Mouse (Mus musculus) lung, postnatal 25 days (tissue): Measurements from ENCODE around the gene Gm20388.

Experiments
- DNase-seq: peaks from one replicate; pipeline ENCODE4 v3.0.0; 2022; ENCODE audit warnings: low spot score

Gm20388 gene

GRCm38 (mm10) chr8:122142428-122142827 is 2231.8 kb downstream of the Gm20388 start:
- DNase-seq: no peak

- no peak for DNase-seq
Observed at GRCm38 (mm10) chr8:122143231-122143630, 2232.6 kb downstream of the Gm20388 start.

GRCm38 (mm10) chr8:122144729-122145311 is 2234.2 kb downstream of the Gm20388 start:
- no peak for DNase-seq

- DNase-seq: no peak
Observed at GRCm38 (mm10) chr8:122149045-122149444, 2238.4 kb downstream of the Gm20388 start.

GRCm38 (mm10) chr8:122149606-122150005 is 2239.0 kb downstream of the Gm20388 start:
- no peak for DNase-seq

DNA sequence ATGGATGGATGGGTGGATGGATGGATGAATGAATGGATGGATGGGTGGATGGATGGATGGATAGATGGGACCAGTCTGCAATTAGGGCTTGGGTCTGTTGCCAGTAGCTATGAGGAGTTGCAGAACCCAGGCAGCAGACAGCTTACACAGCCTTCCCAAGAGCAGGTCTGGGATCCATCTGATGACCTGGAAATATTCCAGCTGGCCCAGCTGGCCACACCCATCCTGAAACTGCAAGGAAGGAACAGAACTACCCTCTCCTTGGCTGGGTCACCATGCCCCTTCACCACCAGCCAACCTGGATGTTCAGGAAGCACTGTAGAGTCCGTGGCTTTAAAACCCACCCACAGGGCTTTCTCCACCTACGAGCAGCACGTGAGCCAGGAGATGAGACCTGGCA is 2240.9 kb downstream of the Gm20388 start:
- DNase-seq: no peak

DNA sequence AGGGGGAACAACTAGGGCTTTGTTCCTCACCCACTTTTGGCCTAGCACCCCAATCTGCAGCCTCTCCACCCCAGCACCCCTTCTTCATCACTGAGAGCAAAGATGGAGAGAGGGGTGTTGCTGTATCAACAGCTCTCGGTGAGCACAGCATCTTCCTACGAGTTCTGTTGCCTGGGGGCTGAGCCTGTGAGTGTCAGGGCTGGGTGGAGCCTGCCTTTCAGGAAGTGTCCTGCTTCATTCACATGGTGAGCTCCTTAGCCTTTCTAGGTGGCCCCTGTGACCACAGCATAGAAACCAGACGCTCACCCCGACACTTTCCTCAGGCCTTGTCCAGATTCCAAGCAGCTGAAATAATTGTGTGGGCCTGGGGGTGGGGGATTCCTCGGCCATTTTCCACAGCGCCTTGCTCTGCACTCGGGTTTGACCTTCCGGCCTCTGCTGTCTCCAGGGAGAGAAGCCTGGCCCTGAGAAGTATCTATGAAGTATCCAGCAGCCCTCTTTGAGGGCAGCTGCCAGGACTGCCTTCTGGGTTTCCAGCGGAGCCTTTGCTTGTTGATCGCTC is 2244.5 kb downstream of the Gm20388 start:
- no peak for DNase-seq

DNA sequence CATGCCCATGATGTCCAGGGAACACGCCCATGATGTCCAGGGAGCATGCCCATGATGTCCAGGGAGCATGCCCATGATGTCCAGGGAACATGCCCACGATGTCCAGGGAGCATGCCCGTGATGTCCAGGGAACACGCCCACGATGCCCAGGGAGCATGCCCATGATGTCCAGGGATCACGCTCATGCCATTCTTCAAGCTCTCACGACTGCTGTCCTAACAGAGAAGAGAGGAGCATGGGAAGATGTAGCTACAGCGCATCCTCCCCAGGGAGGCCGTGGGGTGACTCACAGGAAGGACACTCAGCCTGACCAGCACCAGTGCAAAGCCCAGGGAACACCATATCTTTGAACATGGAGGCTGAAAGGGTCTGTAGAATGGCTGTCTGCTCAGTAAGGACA is 2245.3 kb downstream of the Gm20388 start:
- no peak for DNase-seq

GRCm38 (mm10) chr8:122157689-122158088 is 2247.0 kb downstream of the Gm20388 start:
- DNase-seq: no peak

GRCm38 (mm10) chr8:122160165-122160564 is 2249.5 kb downstream of the Gm20388 start:
- DNase-seq: no peak

- DNase-seq: peak; percentile 72
Observed at GRCm38 (mm10) chr8:122162992-122163391, 2252.4 kb downstream of the Gm20388 start.

DNA sequence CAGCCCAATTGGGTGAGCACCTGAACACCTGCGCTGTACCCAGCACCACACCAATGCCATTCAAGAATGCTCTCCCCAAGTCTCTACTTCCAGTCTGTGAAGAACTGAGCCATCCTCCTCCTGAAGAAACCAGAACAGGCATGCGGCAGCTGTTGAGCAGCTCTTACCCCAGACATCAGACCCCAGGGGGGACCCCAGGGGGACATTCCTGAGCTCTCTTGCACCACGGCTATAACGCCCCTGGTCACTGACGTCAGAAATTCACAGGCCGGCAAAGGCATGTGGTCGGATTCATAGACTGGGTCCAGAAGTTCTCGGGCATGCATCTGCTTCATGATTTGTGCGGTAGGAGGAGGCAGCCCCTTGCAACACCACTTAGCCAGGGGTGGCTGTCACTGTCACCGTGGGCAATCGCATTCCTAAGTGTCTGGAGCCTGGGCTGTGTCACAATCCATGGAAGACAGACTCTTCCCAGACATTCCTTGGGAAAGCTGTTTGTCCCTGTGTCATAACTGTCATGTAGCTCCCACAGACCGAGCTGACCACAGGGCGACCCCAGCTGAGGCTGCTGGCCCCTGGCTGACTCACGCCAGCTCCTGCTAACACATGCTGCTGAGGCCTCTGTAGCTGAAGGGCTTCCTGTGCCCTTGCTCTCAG is 2256.7 kb downstream of the Gm20388 start:
- DNase-seq: no peak

DNA sequence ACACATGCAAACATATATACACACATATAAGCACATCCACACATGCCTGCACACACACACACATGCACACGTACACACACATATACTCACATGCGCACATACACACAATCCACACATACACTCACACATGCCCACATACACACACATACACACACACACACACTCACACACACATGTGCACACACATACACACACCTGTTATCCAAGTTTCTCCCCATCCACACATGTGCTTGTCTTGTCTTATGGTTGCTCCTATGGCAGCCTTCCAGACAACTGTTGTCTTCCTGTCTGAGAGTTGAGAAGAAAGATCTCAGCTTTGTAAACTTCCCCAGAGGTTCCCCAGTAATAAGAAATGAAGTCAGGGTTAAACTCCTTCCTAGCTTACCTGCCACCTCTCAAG is 2258.8 kb downstream of the Gm20388 start:
- DNase-seq: no peak

GRCm38 (mm10) chr8:122171823-122172222 is 2261.2 kb downstream of the Gm20388 start:
- no peak for DNase-seq

DNA sequence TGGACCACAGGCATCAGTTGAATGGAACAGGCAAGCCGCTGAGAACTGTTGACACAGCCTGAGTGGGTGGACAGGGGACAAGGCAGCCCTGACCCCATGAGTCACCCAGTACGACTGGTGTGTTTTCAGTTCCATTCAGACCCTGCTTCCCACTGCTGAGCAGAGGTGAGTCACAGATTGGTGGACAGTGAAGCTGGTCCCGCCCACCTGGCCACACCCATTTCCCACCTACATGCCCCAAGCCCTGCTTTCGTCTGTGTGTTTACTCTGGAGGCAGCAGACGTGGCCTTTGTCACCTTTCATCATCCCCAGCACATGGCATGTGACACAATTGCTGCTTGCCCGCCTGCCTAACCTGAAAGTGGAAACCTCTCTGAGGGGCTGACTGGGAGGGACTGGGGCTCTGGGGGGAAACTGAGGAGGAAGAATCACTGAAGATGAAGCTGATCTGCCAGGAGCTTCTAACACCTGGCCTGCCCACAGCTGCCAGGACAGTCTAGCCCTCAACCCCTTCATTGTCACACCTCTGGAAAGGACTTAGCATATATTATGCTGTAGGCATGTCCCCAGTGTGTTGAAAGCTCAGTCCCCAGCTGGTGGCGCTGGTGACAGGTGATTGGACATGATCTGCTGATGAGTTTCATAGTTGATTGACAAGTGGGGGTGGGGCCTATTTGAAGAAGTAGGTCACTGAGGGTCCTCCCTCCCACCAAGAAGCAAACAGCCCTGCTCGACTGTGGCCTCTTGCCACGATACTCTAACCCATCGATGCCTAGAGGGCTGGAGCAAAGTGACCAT is 2263.7 kb downstream of the Gm20388 start:
- no peak for DNase-seq

DNA sequence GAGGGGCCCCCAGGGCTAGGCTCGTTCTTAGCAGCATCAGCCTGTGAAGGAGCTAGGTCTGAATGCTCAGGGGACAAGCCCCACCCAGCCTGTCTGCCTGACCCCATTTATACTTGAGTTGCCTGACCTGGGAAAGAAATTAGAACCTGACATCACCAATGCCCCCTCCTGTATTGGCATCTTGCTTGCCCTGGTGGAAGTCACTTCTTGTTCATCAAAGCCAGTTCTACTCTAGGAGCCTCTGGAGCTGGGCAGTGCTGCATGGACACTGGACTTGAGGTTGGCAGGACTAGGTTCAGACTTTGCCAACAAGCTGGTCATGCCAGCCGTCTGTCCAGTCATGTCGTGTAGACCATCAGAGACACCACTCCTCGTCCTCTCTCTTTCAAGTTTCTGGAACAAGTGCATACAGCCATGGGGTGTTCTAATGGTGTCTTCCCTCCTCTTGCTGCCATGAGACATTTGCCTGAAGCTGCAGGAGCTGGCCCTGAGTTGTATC is 2267.8 kb downstream of the Gm20388 start:
- DNase-seq: no peak

- no peak for DNase-seq
Observed at GRCm38 (mm10) chr8:122179354-122179753, 2268.7 kb downstream of the Gm20388 start.

DNA sequence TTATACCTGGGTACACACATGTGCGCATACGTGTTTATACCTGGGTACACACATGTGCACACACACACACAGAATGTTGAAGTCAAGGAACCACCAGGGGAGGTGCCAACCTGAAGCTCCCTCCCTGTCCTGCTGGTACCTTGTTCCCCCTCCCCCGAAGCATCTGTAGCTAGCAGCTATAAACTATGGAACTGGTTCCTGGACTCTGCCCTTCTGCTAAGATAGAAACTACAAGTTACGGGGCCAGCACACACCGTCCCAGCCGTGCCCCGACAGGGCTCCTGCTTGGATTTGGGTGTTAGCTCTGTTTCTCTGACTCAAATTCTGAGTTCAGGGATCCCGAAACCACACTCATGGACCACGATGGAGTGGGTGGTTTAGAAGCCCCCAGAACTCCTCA is 2269.5 kb downstream of the Gm20388 start:
- no peak for DNase-seq

GRCm38 (mm10) chr8:122181414-122181813 is 2270.8 kb downstream of the Gm20388 start:
- no peak for DNase-seq

DNA sequence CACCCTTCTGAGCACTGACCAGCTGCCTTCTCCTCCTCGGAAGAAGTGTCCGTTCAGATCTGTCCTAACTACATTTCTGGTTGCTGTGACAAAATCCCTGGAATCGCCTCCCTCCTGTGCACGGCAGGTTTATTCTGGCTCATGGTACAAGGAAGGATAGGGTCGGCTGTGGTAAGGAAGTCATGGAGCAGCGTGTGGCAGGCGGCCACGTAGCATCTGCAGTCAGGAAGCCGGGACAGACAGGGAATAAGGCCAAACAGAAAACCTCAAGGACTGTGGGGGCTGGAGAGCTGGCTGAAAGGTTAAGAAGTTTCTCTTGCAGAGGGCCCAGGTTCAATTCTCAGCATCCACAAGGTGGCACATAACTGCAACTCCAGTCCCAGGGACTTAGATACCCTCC is 2271.3 kb downstream of the Gm20388 start:
- DNase-seq: no peak

DNA sequence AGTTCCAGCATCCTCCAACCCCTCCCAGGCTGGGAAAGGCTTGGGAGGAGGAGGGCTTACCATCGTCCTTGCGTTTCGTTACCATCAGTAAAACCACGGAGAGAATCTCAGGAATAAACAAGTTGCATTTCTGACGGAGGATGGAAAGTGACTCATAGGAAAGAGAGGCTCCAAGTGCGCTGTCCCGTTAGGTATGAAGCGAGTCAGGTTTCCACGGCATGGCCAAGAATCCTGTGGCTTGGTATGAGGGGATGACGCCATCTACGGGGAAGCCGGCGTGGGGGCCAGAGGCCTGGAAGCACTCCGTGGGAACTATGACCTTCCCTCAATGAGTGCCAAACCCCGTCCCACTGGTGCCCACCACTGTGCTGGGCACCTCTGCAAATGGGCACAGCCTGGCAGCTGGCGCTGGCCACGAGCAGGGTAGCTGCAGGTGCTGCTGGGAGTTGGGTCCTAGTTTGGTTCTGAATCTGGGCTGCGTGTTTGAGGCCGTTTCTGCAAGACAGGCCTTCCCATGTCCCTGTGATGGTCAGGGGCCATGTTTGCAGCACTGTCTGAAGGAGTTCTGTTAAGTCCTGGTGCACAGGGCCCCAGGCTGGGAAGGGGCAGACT is 2275.8 kb downstream of the Gm20388 start:
- no peak for DNase-seq

- no peak for DNase-seq
Observed at GRCm38 (mm10) chr8:122187271-122187670, 2276.6 kb downstream of the Gm20388 start.
